Mouse (Mus musculus): Measurements from ENCODE around the gene Fes.
"Not testable (repeated sequence)": the region's sequence is repeated elsewhere in the genome, so short reads cannot be mapped to it uniquely, and the experiment has no call there.

Fes gene

GRCm38 (mm10) chr7:80404101-80404894 lies 16.6 kb upstream of the Fes start:
- DNase-seq: no peak

- DNase-seq: peak; percentile 62
These were observed 15.8 kb upstream of the Fes start for GRCm38 (mm10) chr7:80403551-80403950.

- peak; percentile 61 for DNase-seq
These were observed 15.0 kb upstream of the Fes start for GRCm38 (mm10) chr7:80402651-80403321.

GRCm38 (mm10) chr7:80401860-80402641 lies 14.3 kb upstream of the Fes start:
- DNase-seq: no peak

GRCm38 (mm10) chr7:80401041-80401859 lies 13.5 kb upstream of the Fes start:
- DNase-seq: no peak

GRCm38 (mm10) chr7:80400571-80400970 lies 12.8 kb upstream of the Fes start:
- no peak for DNase-seq

GRCm38 (mm10) chr7:80400099-80400498 lies 12.4 kb upstream of the Fes start:
- DNase-seq: no peak

GRCm38 (mm10) chr7:80398654-80399444 lies 11.1 kb upstream of the Fes start:
- no peak for DNase-seq

- DNase-seq: no peak
These were observed 10.2 kb upstream of the Fes start for GRCm38 (mm10) chr7:80397986-80398385.

- DNase-seq: not testable (repeated sequence)
These were observed 8.7 kb upstream of the Fes start for GRCm38 (mm10) chr7:80396427-80396826.

GRCm38 (mm10) chr7:80394600-80394999 lies 6.9 kb upstream of the Fes start:
- DNase-seq: no peak

GRCm38 (mm10) chr7:80392119-80392518 lies 4.4 kb upstream of the Fes start:
- no peak for DNase-seq

- DNase-seq: no peak
These were observed 613 bp downstream of the Fes start for GRCm38 (mm10) chr7:80387033-80387632.

- DNase-seq: peak; percentile 99
These were observed 1.4 kb downstream of the Fes start for GRCm38 (mm10) chr7:80386235-80386930.

- DNase-seq: no peak
These were observed 4.8 kb downstream of the Fes start for GRCm38 (mm10) chr7:80382919-80383318.

- DNase-seq: no peak
These were observed 8.2 kb downstream of the Fes start for GRCm38 (mm10) chr7:80379531-80379930.

GRCm38 (mm10) chr7:80377471-80377870 lies 10.3 kb downstream of the Fes start:
- DNase-seq: peak; percentile 70

- DNase-seq: no peak
These were observed 11.6 kb downstream of the Fes start for GRCm38 (mm10) chr7:80376192-80376591.

GRCm38 (mm10) chr7:80375376-80376039 lies 12.2 kb downstream of the Fes start:
- no peak for DNase-seq

- no peak for DNase-seq
These were observed 13.0 kb downstream of the Fes start for GRCm38 (mm10) chr7:80374733-80375132.
